Mouse (Mus musculus): ENCODE measurements around the gene March8. TPM values are rescaled to one million over a fixed set of nuclear protein-coding genes. Genes with fewer than 3 reads are reported as not detected.
A peak's percentile ranks its signal among the peaks of the same experiment; 100 is the strongest.
"Not testable (repeated sequence)": the region's sequence is repeated elsewhere in the genome, so short reads cannot be mapped to it uniquely, and the experiment has no call there.

Gene March8
- total RNA-seq (2021), result 10 to 100 TPM; 39.5 to 46.6 TPM
- long read RNA-seq, experiment 1, full-length matches to known transcripts, result 10 of 26 reads
- long read RNA-seq, experiment 1, partial matches to known transcripts, result 6 of 26 reads
- long read RNA-seq, experiment 1, other reads (novel, unspliced or antisense), result 10 of 26 reads
- long read RNA-seq, experiment 2, full-length matches to known transcripts, result 13 of 30 reads
- long read RNA-seq, experiment 2, partial matches to known transcripts, result 3 of 30 reads
- long read RNA-seq, experiment 2, other reads (novel, unspliced or antisense), result 14 of 30 reads

DNA sequence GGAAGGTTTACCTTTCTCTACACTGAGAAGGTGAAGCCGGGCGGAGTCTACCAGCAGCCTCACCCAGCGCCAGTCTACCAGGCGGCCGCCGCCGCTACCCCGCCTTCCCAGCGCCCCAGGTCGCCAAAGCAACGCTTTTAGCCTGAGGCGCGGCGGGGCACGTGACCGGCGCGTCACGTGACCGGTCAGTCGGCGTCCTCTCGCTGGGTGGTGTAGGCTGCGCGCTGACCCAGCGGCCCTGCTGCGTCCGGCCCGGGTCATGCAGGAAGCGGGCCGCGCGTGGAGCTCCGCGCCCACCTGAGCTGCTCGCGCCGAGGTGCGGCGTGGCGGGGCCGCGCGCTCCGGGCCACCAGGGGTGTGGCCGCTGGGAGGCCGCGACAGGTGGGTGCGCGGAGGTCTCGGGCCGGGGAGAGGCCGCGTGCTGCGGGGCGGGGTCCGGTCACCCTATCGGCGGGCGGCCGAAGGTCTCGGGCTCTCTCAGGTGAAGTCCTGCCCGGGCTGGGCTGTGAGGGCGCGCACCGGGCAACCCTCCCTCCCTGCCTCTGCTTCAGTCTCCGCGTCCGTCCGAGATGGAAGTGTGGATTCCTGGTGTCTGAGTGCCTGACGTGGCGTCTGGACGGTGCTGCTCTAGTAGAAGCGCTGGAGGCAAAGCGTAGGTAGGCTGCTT is at the start of gene March8:
Gene March8, plus strand, starts transcription at position 190 of the 667 bp plus-strand sequence.
- intact Hi-C loops (cut with DNase I), result loop anchor here (5.0 kb wide), 1 partner anchor 76 kb away; the partner anchor contains the start of gene Zfand4

DNA sequence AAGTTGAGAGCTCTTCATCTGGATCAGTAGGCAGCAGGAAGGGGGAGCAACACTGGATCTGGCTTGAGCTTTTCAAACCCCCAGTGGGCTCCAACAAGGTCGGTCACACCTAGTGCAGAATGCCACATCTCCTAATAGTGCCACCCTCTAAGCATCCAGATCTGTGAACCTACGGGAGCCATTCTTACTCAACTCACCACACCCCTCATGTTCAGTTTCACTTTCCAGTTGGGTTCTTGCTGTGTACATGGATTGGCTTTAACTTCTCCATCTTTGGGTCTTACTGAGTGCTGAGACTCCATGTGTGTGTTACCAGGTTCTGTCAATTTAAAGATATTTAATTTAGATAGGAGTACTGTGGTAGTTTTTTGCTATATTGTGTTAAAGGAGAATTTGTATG is 26.4 kb upstream of the March8 start:
- intact Hi-C loops (cut with DNase I), result no loop called here
- no peak for DNase-seq

More for the DNA sequence above, at the start of gene March8:
- DNase-seq, result peak; percentile 93

DNA sequence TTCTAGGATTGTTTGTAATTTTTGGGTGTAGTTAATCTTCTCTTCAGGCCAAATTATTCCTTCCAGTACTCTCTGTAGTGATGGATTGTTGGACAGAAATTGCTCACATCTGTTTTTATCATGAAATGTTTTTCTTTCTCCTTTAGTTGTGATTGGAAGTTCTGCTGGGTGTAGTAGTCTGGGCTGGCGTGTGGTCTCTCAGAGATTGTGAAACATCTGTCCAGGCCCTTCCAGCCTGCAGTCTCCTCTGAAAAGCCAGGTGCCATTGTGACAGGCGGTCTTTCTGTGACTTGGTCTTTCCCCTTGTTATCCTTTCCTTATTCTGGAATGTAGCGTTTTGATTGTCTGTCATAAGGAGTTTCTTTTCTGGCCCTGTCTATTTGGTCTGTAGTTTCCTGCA is 18.6 kb upstream of the March8 start:
- peak in 1 of 2 experiments; percentile 22 for DNase-seq
- intact Hi-C loops (cut with DNase I), result no loop called here

GRCm38 (mm10) chr6:116326641-116327040 is 11.2 kb upstream of the March8 start:
- intact Hi-C loops (cut with DNase I), result no loop called here
- no peak for DNase-seq

- no peak for DNase-seq
- intact Hi-C loops (cut with DNase I), result no loop called here
These were observed 6.4 kb upstream of the March8 start for GRCm38 (mm10) chr6:116331396-116331795.

DNA sequence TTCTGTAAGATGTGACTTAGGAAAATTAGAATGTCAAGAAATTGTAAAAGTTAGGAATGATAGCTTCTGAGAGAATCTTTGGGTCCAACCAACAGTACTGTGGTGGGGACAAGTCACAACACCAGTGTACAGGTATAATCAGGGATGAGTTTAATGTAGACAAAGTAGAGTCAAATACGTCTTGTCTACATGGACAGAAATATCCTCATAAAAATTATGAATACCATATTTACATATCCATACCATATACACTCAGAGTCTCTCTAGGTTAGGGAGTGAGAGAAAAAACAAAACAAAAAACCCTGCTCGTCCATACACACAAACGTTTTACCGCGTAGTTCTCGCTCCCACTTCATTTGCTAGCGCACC is 374 bp upstream of the March8 start:
- no peak for DNase-seq
- intact Hi-C loops (cut with DNase I), result loop anchor here (5.0 kb wide), 1 partner anchor 75 kb away; the partner anchor contains the start of gene Zfand4

GRCm38 (mm10) chr6:116338520-116338919 is 696 bp downstream of the March8 start:
- intact Hi-C loops (cut with DNase I), result loop anchor here (5.0 kb wide), 1 partner anchor 76 kb away; the partner anchor contains the start of gene Zfand4
- no peak for DNase-seq

DNA sequence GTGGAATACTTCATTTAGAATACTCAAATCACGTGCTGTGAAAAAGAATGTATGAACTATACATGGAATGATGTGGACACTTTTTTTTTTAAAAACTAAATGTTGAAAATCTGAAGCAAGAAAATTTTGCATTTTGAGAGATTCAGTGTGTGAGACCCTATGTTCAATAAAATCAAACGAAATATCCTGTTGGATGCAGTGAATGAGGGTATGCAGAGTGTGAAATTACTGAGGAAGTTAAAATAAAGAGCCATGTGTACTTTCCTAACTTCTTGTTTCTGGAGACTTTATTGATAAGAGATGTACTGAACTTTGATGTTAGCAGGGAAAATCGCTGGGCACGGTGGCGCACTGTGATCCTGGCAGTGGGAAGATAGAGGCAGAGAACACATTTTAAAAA is 1.3 kb downstream of the March8 start:
- intact Hi-C loops (cut with DNase I), result loop anchor here (5.0 kb wide), 1 partner anchor 77 kb away; the partner anchor contains the start of gene Zfand4
- no peak for DNase-seq

DNA sequence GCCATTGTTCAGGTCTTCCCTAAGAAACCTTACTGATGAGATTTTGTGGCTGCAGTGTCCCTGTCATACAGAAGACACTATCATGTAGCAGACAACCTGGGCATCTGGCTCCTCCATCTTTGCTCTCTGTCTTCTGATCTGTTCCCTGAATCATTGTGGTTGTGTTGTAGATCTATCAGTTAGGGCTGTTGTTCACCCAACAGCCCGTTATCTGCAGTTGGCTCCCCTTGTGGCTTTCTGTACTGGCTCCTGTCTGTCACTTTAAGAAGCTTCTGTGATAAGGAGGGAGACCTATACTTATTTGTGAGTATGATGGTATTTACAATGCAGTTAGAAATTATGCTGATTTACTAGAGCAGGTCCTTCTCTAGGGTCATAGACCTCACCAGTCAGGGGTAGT is 2.7 kb downstream of the March8 start:
- intact Hi-C loops (cut with DNase I), result no loop called here
- DNase-seq, result no peak

GRCm38 (mm10) chr6:116347953-116348352 is 10.1 kb downstream of the March8 start:
- intact Hi-C loops (cut with DNase I), result no loop called here
- no peak for DNase-seq

DNA sequence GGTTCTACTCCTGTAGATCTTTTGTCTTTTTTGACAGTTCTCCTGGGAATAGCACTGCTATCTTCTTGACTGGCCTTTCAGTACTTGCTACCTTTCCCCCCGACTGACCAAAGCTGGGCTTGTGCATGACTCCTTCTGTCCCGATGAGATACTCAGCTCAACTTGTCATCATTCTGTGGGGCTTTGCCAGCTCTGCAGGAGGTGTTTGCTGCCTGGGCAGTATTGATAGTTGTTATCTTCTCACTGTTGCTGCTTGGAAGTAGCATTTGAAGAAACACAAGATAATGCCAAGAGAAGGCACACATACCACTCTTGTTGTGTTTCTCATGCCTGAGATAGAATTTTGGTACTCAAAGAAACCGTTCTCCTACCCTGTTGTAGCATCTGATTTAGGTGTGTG is 12.2 kb downstream of the March8 start:
- DNase-seq, result no peak
- intact Hi-C loops (cut with DNase I), result no loop called here

DNA sequence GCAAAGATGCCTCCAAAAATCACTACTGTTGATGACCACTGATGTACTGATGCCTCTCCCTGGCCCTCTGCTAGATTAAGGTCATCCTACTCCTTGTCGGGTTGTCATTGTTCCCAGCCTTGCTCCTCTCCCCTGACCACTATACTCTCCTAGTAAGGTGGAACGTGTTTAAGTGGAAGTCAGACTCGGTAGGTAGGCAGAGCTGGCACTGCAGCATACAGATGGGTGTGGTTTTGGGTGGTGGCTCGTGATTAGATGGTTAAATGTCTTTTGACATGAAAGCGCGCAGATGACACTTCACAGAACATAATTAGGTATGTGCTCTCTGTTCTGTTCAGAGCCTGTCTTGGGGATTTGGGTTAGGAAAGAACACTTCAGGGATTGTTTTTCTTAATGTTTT is 12.8 kb downstream of the March8 start:
- DNase-seq, result no peak
- intact Hi-C loops (cut with DNase I), result no loop called here

DNA sequence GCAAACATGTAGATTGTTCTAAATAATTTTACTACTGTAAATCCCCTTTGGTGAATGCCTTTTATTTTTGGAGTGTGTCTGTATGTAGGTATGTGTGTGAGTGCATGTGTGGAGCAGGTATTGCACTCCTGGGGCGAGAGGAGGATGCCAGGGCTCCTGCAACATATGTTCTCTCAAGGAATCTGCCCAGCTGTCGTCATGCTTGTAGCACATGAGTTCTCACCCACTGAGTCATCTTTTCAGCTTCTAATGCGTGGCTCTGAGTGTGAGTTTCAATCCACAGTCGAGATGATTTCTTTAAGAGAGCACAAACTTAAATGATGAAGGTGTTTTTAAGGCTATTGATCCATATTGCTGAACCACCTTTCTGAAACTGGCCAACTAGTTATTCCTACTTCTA is 13.7 kb downstream of the March8 start:
- intact Hi-C loops (cut with DNase I), result no loop called here
- no peak for DNase-seq

- intact Hi-C loops (cut with DNase I), result no loop called here
- DNase-seq, result no peak
These were observed 15.6 kb downstream of the March8 start for GRCm38 (mm10) chr6:116353428-116353827.

GRCm38 (mm10) chr6:116356311-116356947 is 18.6 kb downstream of the March8 start:
- DNase-seq; intact Hi-C loops (cut with DNase I): not testable (repeated sequence)

GRCm38 (mm10) chr6:116356948-116357325 is 19.1 kb downstream of the March8 start:
- no peak for DNase-seq
- intact Hi-C loops (cut with DNase I), result no loop called here

DNA sequence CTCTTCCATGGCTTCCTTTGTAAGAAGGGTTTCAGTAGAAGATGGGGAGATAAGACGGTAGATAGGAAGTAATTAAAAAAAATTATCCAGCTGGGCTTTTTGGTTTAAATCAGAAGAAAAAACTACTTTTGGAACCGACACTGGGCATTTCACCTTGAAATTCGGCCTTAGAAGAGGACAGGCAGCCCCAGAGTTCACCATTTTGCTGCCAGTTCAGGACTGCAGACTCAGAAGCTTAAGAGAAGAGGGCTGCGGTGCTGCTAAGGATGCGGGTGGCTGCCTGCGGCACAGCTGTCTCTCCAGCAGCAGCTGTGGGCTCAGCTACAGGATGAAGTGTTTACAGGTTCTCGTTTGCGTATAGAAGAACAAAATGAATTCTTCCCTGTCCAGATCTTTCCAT is 20.2 kb downstream of the March8 start:
- no peak for DNase-seq
- intact Hi-C loops (cut with DNase I), result no loop called here

GRCm38 (mm10) chr6:116359256-116359655 is 21.4 kb downstream of the March8 start:
- intact Hi-C loops (cut with DNase I), result no loop called here
- no peak for DNase-seq

DNA sequence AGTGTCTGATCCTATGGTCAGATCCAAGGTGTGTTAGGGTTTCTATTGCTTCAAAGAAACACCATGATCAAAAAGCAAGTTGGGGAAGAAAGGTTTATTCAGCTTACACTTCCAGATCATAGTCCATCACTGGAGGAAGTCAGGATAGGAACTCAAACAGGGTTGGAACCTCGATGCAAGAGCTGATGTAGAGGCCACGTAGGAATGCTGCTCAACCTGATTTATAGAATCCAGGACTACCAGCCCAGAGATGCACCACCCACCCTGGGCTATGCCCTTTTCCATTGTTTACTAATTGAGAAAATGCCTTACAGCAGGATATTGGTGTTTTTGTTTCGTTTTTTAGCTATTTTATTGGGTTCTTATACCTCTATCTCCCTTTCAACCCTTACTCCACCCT is 23.6 kb downstream of the March8 start:
- no peak for DNase-seq
- intact Hi-C loops (cut with DNase I), result no loop called here

DNA sequence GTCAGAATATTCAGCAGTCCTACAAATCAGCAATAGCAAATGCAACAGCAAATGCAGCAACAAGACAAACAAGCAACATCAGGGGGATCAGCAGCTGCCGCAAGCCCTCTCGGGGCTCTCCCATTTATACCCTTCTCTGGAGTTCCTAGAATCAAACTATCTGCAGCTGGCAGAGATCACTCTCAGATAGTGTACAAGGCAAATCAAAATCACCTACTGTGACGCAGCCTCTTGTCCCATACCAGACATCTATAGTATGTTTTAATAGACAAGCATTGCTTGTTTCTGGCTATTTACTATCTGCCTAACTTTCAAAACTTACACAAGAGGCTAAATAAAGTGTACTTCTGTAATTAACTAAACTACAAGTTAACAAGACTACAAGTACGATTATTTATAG is 24.2 kb downstream of the March8 start:
- intact Hi-C loops (cut with DNase I), result no loop called here
- no peak for DNase-seq

DNA sequence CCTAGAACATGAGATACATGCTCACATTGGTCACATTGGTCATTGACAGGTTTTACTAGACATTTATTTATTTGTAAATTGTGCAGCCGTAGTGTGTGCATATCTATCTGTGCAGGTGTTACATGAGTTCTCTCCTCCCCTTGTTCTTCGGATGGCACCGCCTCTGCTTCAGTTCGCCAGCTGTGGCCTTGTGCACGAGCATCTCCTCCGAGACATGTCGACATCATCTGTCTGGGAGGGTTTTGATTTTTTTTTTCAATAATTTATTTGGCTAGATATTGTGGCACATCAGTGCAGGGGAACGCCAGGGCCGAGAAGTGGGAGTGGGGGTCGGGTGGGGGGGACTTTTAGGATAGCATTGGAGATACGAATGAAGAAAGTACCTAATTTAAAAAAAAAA is 30.1 kb downstream of the March8 start:
- DNase-seq, result no peak
- intact Hi-C loops (cut with DNase I), result no loop called here

DNA sequence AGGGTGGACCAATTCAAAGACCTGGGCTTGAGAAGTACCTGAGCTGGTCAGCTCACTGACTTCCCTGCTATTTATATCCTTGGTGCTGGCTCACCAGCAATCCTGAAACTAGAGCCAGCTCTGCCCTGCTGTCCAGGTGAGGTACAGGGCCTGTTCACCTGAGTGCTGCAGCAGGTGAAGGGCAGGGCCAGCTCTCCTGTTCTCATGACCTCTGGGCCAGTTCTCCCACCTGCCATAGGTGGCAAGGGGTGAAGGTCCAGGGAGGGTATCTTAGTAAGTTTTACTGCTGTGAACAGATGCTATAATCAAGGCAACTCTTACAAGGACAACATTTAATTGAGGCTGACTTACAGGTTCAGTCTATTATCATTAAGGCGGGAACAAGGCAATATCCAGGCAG is 32.0 kb downstream of the March8 start:
- intact Hi-C loops (cut with DNase I), result no loop called here
- DNase-seq, result no peak
